Mouse (Mus musculus) forebrain, embryonic 16.5 days (tissue): Measurements from ENCODE around the gene Mdm4. TPM values are rescaled to one million over a fixed set of nuclear protein-coding genes. Genes with fewer than 3 reads are reported as not detected.

Experiments used
- ATAC-seq: fragments of 200-750 bp; cut with Nextera tagmentation; 2 replicates; pipeline ENCODE4 v1.8.0; 2017; ENCODE audit warnings: mild to moderate bottlenecking, moderate library complexity
- H3K27ac ChIP-seq: fragments of 300-500 bp; sonication (generic); 2 replicates; pipeline ENCODE4 v1.5.1; 2014; ENCODE audit warnings: low read length, control low read depth
- H3K27me3 ChIP-seq: fragments of 300-500 bp; sonication (generic); replicated peaks from 2 replicates; pipeline ENCODE4 v1.6.1; 2014; ENCODE audit warnings: low read length; ENCODE audit not compliant: control insufficient read depth, insufficient read depth
- H3K36me3 ChIP-seq: fragments of 300-500 bp; sonication (generic); 2 replicates; pipeline ENCODE4 v1.6.1; 2014; ENCODE audit not compliant: control insufficient read depth, insufficient read depth
- H3K4me1 ChIP-seq: fragments of 300-500 bp; sonication (generic); replicated peaks from 2 replicates; pipeline ENCODE4 v1.6.1; 2014; ENCODE audit warnings: low read length; ENCODE audit not compliant: control insufficient read depth, insufficient read depth
- H3K4me2 ChIP-seq: fragments of 300-500 bp; sonication (generic); 2 replicates; pipeline ENCODE4 v1.6.1; 2014; ENCODE audit warnings: mild to moderate bottlenecking, low read length, control low read depth
- H3K4me3 ChIP-seq: fragments of 300-500 bp; sonication (generic); replicated peaks from 2 replicates; pipeline ENCODE4 v1.5.1; 2014; ENCODE audit warnings: mild to moderate bottlenecking, low read length, control low read depth
- H3K9ac ChIP-seq: fragments of 300-500 bp; sonication (generic); replicated peaks from 2 replicates; pipeline ENCODE4 v1.6.1; 2014; ENCODE audit warnings: low read depth, low read length, control low read depth
- H3K9me3 ChIP-seq: fragments of 300-500 bp; sonication (generic); 2 replicates; pipeline ENCODE4 v1.6.1; 2016; ENCODE audit warnings: low read length; ENCODE audit not compliant: control insufficient read depth
- WGBS: fragments of 180-500 bp; shearing (Covaris S2); extraction: QIAGEN DNeasy Blood & Tissue Kit; methylation state at CpG from one replicate; pipeline ENCODE4 v1.1.7; 2014; 5-methylcytosine and 5-hydroxymethylcytosine counted together
- polyA plus RNA-seq: library from polyadenylated mRNA; unstranded; fragments of >200 nt; fragmentation: Nextera tagmentation; extraction: Ambion mirVana; gene quantifications from 2 replicates; pipeline ENCODE4 v1.2.1, GENCODE M21; 2015

Gene Mdm4
- polyA plus RNA-seq: 42.5 and 50.6 TPM in 2 replicates

DNA sequence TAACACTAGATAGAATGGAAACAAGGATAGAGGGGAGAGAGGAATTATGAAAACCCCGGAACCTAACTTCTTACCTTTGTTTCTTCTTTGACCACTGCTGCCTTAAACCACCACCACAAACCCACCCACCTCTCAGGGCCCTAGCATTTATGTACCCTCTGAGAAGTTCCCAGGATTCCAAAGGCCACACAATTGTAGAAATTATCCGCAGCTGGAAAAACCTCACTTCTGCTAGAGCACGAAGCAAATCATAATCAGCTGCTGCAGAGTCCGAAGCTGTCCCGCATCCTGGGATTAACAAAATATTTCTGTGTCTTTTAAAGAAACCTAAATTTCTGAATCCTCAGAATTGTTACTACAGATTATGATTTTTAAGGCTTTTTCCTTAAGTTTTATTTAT lies at the start of gene Mdm4:
TSS of gene Mdm4 (minus strand) at position 101 of the 400 bp plus-strand sequence.
- Histone ChIP-seq H3K4me3 (no peak within 1 kb of the TSS), H3K9ac (no peak within 1 kb of the TSS), H3K27me3 (no peaks in the 10 kb centered on the region), H3K27ac (no peak within 1 kb of the TSS), H3K4me2 (no peak within 1 kb of the TSS), H3K9me3 (no peaks in the 10 kb centered on the region), H3K4me1 (peaks cover 8% of the 10 kb centered on the region), H3K36me3 (no peaks in the 10 kb centered on the region)
- no peak for ATAC-seq
- WGBS: 95% methylated on average over 5 of the region's 5 CpGs

DNA sequence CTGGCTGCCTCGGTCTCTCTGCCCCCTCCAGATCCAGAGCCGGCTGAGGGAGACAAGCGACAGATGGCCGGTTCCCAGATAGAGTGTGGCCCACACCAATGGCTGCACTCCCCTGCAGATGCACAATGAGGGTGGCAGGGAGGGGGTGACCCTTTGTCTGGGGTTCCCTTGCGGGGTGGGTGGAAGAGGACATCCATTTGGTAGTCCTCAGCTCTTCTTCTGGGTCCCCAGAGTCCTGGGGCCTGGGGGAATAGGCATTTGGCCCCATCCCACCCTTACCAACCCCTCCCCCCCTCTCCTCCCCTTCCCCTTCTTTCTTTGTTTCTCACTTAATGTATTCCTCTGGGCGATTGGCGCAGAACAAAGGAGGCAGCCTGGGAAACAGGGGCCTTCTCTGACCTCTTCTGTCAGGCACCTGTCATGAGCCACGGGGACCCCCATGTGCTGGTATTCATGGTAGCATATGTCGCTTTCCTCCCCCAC lies 49.8 kb upstream of the Mdm4 start:
- ATAC-seq: peak; percentile 68
- Histone ChIP-seq H3K9ac (0 out of 2 replicates have a peak overlapping the region, but pooled peaks have one; percentile 26), H3K4me3 (no peak overlapping the region), H3K36me3 (peaks cover 14% of the 10 kb centered on the region), H3K27ac (peak overlapping the region; percentile 84), H3K4me1 (peaks cover 28% of the 10 kb centered on the region), H3K4me2 (no peak overlapping the region), H3K9me3 (no peaks in the 10 kb centered on the region), H3K27me3 (no peaks in the 10 kb centered on the region)
- WGBS: 5% methylated on average over 9 of the region's 9 CpGs

DNA sequence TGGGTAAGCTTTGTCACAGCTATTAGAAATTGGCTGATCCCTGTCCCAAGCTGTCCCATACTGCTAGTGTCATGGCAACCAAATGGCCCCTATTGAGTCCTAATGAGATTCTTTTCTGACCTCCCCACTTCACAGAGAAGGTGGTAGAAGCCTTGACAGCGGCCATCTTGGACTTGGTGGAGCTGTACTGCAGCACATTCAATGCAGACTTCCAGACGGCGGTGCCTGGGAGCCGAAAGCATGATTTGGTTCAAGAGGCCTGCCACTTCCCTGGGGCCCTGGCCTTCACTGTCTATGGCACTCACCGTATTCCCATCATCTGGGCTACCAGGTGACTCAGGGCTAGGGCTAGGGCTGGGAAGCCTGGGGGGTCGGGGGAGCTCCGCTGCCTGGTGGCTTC lies 49.1 kb upstream of the Mdm4 start:
- WGBS: 41% methylated on average over 7 of the region's 7 CpGs
- H3K27me3 ChIP-seq: no peaks in the 10 kb centered on the region
- H3K9ac ChIP-seq: no peak overlapping the region
- H3K4me2 ChIP-seq: no peak overlapping the region
- H3K36me3 ChIP-seq: peaks cover 14% of the 10 kb centered on the region
- H3K9me3 ChIP-seq: no peaks in the 10 kb centered on the region
- H3K4me3 ChIP-seq: no peak overlapping the region
- H3K4me1 ChIP-seq: peaks cover 28% of the 10 kb centered on the region
- ATAC-seq: peak; percentile 43
- H3K27ac ChIP-seq: peak overlapping the region; percentile 84

DNA sequence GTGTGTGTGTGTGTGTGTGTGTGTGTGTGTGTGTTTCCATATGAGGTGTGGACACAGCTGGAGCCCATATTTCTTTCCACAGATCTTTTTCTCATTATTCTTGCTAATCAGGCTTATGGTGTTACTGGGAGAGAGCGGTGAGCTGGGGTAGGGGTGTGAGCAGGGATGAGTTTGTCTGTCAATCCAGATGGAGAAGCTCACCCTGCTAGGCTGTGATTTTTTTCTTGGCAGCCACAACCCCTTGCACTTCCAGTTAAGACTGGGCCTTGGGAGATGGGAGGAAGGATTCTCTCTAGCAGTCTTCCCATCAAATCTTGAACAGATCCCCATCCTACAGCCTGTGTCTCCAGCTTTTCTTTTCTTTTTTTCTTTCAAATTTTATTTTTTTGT lies 48.0 kb upstream of the Mdm4 start:
- Histone ChIP-seq H3K9ac (no peak overlapping the region), H3K36me3 (peaks cover 14% of the 10 kb centered on the region), H3K27me3 (no peaks in the 10 kb centered on the region), H3K9me3 (no peaks in the 10 kb centered on the region), H3K27ac (peak overlapping the region; percentile 54), H3K4me1 (peaks cover 28% of the 10 kb centered on the region), H3K4me2 (no peak overlapping the region), H3K4me3 (no peak overlapping the region)
- peak; percentile 55 for ATAC-seq
- WGBS: 62% methylated on average over 1 of the region's 1 CpGs

DNA sequence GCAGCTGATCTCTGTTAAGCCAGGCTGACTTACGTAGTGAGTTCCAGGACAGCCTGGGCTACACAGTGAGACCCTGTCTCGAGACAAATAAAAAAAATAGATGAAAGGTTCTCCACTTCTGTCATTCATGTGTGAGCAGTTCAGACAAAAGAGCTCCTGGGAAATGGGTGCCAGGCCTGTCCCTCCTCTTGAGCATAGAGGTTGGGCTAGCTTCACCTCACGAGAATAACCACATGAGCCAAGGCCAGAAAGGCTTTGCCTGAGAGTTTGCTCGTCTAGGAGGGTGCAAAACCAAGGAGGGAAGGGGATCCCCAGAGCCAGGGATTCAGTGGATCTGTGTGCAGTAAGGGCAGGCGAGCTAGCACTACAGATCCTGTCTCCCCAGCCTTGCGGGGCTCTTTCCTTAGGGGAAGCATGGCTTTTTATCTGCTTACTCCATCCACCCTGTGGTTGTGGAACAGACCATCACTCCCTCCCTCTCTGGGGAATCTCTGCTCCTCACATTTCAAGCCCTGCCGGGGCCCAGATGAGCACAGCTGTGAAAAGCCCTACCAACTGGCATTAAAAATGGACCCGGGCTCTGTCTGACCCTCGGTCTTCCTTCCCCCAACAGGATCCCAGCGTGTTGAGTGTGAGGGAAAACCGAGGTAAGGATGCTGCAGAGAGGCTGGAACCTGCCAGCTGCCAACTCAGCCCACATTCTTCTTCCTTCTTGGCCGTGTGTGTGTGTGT lies 47.4 kb upstream of the Mdm4 start:
- H3K4me1 ChIP-seq: peaks cover 28% of the 10 kb centered on the region
- no peaks in the 10 kb centered on the region for H3K27me3 ChIP-seq
- H3K27ac ChIP-seq: peak overlapping the region; percentile 54
- H3K4me3 ChIP-seq: no peak overlapping the region
- peaks cover 9% of the 10 kb centered on the region; the same call in 1 of the 2 replicates for H3K36me3 ChIP-seq
- H3K9ac ChIP-seq: no peak overlapping the region
- ATAC-seq: 0 out of 2 replicates have a peak, but pooled peaks have one; percentile 2
- no peaks in the 10 kb centered on the region for H3K9me3 ChIP-seq
- H3K4me2 ChIP-seq: no peak overlapping the region
- 51% methylated on average over 12 of the region's 12 CpGs for WGBS

DNA sequence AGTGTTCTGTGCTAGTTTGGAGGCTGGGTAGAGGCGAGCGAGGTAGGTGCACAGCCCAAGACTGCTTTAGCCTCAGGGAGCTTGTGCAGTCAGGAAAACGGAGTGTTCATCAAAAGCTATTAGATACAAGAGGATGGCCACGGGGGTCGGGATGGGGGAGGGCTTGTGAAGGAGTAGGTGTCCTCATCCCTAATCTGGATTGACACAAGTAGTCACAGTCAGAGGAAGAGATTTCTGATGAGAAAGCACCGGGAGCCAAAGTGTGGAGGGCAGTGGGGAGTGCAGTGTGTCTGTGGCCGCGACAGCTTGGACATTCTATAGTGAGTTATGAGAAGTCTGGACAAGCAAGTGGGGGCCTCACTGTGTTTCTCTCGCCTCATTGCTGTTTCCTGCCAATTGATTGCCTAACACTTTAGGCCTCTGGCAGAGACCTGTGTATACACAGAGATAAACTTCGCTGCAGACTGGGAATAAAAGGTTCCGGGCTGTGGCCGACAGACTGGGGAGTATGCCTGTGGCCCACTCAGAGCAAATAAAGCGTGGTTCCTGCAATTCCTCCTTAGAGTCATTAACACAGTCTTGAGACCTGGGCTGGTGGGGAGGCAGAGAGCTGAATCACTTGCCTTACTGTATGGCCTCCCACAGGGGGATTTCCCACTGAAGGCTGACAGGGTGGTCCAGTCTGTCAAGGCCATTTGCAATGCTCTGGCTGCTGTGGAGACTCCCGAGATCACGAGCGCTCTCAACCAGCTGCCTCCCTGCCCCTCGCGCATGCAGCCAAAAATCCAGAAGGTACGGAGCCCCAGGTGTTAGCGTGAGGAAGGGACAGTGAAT lies 46.5 kb upstream of the Mdm4 start:
- no peak for ATAC-seq
- no peak overlapping the region for H3K9ac ChIP-seq
- H3K36me3 ChIP-seq: peaks cover 6% of the 10 kb centered on the region; the same call in 1 of the 2 replicates
- H3K4me2 ChIP-seq: no peak overlapping the region
- H3K27me3 ChIP-seq: no peaks in the 10 kb centered on the region
- H3K9me3 ChIP-seq: no peaks in the 10 kb centered on the region
- WGBS: 47% methylated on average over 20 of the region's 20 CpGs
- H3K4me3 ChIP-seq: no peak overlapping the region
- H3K4me1 ChIP-seq: peaks cover 35% of the 10 kb centered on the region
- peak overlapping the region; percentile 34; the same call in 1 of the 2 replicates for H3K27ac ChIP-seq

DNA sequence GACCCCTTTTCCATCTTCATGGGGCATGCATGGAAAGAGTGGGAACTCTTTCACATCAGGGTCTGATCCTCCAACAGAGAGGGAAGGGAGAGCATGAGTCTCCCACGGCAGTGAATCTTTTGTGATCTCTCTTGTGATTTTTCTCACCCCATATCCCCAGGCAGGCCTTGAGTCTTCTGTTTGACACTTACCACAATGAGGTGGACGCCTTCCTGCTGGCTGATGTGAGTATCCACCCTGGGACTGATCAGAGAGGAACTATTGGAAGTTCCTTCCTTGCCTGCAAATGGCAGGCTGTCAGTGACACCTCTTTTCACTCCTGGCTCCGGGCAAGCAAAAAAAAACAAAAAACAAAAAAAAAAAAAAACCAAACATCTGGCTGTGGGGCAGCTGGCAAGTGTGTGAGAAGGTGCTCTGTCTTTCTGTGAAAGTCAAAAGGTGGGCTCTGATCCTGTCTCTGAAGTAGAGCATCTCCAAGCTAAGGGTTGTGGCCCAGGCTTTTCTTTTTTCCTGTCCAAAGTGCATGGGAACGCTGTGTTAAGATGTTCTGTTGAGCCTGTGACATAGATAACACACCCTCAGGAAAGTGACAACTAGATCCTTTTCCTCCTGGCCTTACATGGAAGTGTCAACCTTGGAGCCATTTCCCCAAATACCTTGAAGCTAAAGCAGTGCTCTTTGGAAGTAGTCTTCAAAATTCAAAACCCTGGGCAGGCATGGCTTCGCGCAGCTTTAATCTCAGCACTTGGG lies 45.5 kb upstream of the Mdm4 start:
- Histone ChIP-seq H3K4me2 (no peak overlapping the region), H3K36me3 (peaks cover 3% of the 10 kb centered on the region; the same call in 1 of the 2 replicates), H3K9me3 (no peaks in the 10 kb centered on the region), H3K9ac (no peak overlapping the region), H3K27ac (no peak overlapping the region), H3K4me1 (peaks cover 40% of the 10 kb centered on the region), H3K27me3 (no peaks in the 10 kb centered on the region), H3K4me3 (no peak overlapping the region)
- 86% methylated on average over 6 of the region's 6 CpGs for WGBS
- ATAC-seq: no peak

DNA sequence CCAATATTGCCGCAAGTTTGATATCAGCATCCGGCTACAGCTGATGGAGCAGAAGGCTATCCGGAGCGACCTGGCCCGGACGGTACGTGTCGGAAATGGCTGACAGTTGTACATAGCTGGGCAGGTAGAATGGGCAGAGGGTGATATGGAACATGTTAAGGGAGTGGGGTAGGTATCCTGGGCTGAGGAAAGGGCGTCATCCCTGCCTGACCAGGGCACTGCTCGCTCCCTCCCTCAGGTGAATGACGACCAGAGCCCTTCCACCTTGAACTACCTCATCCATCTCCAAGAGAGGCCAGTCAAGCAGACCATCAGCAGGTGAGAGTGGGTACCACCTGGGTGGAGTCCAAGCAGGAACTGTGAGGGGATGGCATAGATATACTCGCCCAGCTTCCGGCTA lies 44.2 kb upstream of the Mdm4 start:
- no peak overlapping the region for H3K27ac ChIP-seq
- WGBS: 96% methylated on average over 13 of the region's 13 CpGs
- H3K36me3 ChIP-seq: peaks cover 2% of the 10 kb centered on the region; the same call in 1 of the 2 replicates
- no peak overlapping the region for H3K9ac ChIP-seq
- no peaks in the 10 kb centered on the region for H3K9me3 ChIP-seq
- no peaks in the 10 kb centered on the region for H3K27me3 ChIP-seq
- H3K4me2 ChIP-seq: no peak overlapping the region
- no peak overlapping the region for H3K4me3 ChIP-seq
- H3K4me1 ChIP-seq: peaks cover 31% of the 10 kb centered on the region
- no peak for ATAC-seq
